Mouse (Mus musculus) thymus, postnatal 14 days (tissue): ENCODE measurements around the gene Il17rb.

Experiments
- DNase-seq: peaks from one replicate; pipeline ENCODE4 v3.0.0; 2021

Gene Il17rb

DNA sequence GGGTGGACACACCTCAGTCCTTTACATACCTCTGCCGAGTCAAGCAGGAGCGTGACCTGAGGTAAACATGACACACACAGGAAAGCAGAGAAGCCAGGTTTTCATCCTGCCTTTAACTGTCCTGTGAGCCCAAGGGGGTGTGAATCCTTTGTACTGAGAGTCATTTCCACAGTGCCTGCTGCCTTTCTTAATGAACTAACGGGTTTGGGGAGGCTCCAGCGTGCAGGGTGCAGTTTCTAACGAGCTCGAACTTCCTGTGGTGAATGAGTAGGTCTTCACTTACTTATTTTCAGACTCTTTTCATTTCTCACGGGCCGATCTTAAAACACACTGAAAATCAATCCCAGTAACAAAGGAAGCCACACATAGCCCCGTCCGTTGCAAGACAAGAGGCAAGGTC, 5.8 kb upstream of the Il17rb start:
- DNase-seq = peak; percentile 54

DNA sequence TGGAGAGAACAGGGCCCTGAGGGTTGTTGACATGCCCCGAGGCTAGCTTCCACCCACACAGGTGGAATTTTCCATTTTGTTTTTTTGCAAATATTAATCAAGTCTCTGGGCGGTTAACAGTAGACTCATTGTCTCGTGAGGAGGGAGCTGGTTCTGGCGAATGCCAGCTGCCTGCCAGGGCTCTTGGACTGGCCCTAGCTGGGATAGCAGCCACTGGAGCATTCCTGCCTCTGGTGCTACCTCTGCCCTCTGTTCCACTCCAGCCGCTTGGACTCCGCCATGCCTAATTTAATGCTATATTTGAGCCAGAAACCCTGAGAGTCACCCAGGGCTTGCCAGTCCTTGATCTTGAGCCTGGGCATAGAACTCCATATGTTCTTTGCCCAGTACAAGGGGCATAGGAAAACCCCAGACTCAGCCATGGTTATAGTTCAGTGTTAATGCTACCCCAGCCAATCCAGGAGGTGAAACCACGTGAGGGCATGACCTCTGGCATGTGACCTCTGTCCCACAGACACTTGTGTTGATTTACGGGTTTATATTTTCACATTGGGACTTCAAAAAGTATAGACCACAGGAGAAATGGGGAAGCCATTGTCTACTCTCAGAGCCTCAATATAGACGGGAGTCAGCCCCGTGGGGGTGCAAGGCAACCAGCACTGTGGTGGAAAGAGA, 3.3 kb upstream of the Il17rb start:
- DNase-seq = no peak

DNA sequence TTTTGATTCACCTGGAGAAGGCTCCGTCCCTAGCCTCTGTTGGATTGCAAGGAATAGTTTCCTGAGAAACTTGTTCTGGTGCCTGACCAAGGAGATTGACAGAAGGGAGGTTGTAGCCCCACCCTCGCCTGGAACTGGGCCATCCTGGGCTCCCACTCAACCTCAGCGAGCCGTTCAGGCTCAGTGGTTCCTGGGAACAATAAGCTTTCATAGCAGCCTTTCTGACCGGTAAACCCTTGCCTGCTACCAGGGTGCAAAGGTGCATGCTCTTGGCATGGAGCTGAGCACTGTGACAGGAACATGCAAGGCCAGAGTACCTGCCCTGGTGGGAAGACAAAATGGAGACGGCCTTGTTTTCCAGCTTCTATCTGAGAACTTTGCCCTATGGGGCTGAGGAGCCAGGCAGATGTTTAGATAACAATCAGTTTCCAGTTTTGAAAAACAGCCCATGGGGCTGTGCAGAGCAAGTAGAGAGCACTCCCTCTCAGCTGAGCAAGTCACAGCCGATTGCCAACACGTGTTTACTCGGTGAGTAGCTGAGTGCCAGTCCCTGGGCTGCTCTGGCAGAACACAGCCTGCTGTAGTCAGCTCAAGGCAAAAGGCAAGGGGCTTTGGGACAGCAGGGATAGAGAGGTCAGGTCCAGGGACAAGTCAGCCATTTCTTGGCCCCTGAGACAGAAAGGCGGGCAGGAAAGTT, 1.3 kb upstream of the Il17rb start:
- DNase-seq = peak; percentile 59

DNA sequence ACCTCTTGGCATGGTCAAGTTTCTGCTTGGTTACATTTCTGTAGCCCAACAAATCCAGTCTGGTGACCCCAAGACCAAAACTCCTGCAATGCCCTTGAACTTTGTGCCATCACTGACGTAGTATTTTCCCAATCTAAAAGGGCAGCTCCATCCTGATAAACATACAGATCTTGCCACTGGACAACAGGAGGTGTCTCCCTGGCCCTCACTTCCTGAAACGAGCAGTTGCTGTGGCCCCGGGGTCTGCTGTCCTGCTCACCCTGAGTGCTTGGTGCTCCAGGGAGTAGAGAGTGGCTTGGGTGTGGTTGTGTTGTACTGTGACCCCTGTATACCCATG, 9.3 kb downstream of the Il17rb start:
- no peak for DNase-seq

DNA sequence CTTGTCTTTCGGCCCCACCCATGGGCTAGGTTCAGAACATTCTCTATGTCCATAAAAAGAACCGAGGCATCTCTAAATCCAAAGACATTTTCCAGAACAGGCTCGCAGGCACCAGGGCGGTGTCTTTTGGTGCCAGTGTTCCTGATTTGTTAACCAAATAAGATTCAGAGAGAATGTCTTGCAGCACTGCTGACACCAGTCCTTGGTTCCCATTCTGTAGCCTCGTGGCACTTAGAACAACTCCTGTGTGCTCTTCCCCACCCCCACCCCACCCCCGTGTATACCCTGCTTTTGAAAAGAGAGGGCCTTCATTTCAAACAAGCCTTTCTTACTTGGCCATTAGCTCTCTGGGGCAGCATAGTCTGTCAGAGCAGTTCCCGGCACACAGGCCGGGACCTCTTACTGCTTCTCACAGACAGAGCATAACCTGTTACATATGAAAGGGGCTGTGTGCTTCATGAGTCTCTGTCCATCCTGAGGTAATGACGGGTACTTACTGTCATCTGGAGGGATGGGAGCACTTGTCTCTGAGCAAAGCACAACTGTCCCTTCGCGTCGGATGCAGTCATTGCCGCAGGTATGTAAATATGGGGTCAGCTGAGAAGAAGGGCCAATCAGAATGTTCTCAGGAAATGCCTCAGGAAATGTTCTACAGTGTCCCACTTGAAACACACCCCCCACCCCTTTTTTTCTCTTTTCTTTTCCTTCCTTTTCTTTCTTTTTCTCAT, 9.8 kb downstream of the Il17rb start:
- DNase-seq = no peak

DNA sequence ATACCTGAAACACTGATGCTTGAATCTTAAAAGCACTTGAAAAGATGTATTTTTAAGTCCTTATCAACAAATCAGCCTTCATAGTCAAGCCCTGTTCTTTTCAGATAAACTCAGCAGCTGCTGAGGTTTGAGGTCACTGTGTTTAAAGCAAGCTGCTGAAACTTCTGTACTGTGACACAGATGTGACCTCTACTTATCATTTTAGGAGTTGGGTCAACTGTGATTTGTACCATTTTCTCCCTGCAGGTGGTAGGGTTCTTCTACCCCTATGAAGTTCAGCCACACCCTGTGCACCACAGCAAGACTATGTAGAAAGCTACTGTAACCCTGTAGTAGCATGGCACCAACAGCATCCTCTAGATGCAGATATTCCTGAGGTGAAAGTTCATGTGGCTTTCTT, 11.4 kb downstream of the Il17rb start:
- DNase-seq = no peak

DNA sequence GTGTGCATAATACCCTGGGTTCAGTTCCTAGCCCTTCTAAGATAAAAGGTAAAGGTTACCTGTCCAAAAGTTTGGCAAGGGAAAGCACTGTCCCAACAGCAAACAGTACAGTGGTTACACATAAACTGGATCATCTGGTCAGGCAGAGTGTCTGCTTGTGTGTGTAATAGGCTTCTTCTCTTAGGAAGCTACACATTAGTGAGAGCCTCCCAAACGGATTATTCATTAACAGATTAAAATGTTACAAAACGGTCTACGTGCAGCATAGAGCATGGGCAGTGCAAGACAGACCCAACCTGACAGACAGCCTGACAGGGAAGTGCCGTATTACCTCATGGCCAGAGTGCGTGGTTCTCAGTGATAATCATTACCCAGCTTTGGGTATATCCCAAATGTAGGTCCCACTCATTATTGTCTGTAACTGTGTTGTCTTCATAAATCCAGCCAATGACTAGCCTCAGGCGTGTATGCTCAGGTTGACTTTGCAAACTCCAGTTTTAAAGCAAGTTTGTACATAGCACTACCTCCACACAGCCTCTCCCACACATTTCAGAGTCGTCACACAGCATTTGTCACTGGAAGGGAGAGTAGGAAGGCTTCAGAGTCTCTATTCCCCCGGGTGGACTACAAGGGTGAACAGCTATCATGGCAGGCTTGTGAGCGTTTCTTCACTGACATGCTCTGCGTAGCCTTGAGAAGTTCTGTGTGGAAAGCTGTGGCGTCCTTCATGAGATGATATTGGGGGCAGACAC, 12.5 kb downstream of the Il17rb start:
- DNase-seq = no peak

DNA sequence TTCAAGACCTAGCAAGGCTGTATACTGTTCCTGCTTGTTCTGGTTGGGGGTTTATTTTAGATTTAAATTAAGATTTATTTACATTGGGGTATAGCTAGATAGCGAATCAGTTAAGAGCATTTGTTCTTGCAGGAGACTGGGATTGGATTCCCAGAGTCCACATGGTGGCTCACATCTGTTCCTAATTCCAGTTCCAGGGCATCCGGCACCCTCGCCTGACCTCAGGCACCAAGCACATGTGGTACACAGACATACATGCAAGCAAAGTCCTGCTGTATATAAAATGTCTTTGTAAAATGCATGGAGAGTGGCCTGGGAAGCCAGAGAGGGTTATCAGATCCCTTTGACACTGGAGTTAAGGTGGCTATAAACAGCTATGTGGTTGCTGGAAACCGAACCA, 13.7 kb downstream of the Il17rb start:
- no peak for DNase-seq

DNA sequence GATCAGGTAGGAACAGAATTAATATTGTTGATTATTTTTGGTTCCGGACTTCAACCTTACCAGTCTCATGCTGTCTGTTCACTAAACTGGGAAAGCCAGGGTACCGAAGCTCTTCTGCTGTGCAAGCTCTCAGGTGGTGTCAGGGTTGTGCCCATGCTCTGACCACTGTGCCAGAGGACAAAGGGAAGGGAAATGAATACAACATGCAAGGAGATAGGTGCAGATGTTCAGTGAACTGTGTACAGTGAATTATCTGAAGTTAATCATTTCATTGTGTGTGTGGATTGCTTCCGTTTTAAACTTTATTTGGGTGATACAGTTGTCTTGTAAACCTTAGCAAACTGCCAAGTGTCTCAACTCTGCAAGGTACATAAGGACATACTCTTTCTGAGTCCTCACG, 20.4 kb downstream of the Il17rb start:
- no peak for DNase-seq

DNA sequence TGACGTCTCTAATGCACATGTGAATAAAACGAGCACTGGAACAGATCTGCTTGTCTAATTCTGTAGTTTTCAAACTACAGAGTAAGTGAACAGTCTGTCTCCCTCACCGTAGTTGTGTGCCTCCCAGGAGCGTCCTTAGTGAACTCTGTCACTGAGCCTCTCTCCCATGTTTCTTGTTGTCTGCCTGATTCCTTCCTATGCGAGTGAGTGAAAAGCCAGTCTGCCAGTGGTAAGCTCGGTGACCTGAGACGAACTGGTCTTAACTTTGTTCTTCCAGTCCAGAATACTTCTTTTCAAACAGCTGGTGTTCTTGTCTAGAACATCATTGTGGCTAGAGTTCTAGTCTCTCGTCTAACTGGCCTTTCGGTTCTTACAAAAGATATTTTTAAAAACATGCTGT, 21.0 kb downstream of the Il17rb start:
- DNase-seq = no peak

DNA sequence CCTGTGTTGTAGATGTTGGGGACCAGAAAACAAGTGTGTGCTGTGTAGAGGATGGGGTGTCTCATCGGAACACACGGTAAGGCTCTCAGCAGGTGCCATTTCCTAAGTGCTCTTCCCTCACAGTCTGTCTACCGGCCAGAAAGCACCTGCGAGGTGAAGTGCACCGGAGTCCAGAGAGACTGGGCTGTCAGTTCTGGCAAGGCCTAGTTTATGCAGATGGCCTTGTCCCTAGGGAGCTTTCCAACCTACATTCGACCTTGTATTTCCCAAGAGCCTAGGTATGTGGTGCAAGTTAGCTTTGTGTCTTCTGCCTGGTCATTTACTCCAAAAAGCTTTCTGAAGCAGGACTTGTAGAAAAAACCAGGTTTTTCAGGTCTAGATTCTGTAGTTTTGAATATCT, 21.4 kb downstream of the Il17rb start:
- no peak for DNase-seq

DNA sequence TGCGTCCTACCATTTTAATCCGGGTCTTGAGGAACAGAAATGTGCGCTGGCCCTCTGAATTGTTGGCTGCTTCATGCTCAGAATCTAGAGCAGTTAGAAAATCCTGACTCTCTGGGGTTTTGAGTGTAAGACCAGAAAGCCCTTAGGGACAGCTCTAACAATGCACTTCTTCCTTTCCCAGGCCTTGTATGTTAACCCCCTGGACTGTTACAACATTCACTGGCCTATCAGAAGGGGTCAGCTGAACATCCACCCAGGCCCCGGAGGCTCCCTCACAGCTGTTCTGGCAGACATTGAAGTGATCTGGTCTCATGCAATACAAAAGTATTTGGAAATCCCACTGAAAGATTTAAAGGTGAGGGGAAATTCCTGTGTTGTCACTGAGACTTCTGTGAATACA, 22.6 kb downstream of the Il17rb start:
- DNase-seq = no peak

DNA sequence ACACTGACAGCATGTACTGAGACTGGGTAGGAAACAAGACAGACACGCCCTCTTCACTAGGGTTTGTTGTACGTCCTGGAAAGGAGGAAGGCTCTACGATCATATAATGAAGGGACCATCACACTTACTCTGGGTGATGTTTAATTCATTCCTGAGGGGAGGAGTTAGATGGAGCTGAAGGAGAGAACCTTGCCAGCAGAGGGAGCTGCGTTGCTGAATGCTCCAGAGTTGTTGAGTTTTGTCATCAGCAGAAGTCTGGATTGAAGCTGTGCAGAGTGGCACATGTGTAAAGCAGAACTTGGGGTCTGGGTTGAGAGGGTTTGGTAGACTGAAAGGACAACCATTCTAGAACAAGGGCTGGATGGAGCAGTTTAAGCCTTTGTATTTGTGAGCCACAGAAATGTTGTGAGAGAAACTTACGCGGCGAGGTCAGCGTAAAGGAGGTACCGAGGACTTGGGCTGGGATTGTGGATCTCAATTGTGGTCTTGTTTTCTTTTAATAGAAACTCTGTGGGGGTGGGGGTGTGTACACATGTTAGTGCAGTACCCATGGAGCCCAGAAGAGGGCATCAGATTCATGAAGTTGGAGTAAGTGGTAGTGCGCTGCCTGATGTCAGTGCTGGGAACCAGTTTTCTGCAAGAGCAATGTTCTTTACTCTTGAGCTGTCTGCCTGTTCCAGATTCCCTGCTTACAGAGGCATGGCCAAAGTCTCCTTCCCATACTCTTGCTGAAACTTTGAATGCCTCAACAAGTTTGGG, 28.1 kb downstream of the Il17rb start:
- DNase-seq = peak; percentile 61

DNA sequence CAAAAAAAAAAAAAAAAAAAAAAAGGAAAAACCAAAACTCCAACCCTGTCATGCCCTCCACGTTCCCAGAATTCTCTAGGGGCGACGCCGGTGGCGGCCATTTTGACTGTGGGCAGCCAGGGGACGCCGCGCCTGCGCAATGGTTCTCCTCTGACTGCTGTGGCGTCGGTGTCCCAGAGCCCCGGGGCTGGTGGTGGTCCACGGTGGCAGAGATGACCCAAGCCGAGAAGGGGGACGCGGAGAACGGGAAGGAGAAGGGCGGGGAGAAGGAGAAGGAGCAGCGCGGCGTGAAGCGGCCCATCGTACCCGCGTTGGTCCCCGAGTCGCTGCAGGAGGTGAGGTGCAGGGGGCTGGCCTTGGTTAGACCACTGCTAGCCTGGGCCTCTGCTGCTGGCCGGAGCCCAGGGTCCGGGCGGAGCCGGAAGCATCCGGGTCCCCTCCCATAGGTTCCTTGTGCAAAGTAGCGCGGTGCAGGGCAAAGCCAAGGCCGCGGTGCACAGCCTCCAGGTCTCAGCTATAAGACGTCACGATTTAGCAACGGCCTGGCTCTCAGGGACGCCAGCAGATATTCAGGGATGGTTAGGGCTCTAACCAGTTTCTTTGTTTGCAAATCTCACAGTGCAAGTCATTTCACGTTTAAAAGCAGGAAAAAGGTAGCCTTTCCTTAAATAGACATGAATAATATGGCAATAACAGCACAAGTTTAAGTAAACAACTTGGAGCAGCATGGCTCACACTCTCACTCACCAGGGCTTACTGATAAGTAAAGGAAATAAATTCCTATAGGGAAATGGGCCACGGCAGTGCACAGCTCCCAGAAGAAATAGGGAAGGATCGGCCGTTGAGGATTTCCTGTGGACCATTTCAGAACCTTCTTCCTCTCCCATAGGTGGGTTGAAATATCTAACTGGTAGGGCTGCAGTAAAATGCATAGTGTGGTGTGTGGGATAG, 30.2 kb downstream of the Il17rb start, which contains the start of gene Actr8:
Gene Actr8 (plus strand): TSS at position 84 of the 951 bp plus-strand sequence.
- peak; percentile 92 for DNase-seq

DNA sequence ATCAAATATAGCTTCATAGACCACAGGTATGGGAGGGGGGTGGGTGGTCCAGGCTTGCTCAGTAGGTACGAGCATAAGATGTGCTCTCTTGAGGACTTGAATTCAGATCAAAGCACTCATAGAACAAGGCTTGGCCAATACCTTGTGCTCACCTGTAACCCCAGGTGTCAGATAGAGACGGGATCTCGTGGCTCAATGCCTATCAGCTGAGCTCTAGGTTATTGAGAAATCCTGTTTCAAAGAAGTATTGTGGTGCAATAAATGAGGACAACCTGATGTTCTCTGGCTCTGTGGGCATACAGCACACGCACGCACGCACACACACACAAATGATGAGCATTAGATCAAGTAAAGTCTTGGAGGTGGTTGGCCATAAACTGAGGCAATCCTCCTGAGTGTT, 31.8 kb downstream of the Il17rb start:
- no peak for DNase-seq

DNA sequence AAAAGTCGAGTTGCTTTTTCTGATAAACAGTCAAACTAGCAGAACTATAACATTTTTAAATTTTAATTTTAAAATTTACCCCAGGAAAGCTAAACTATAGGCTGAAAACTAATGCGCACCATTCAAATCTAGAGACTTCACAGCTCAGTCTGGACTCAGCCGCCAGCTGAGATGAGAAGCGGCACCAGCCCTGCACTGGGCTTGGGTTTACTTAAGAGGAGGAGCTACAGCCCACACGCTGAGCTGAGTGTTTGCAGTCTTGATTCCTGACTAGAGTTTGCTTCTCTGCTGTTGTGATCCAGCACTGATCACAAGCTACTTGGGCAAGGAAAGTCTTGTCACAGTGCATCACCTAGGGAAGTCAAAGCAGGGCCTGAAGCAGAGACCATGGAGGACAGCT, 36.7 kb downstream of the Il17rb start:
- DNase-seq = no peak

DNA sequence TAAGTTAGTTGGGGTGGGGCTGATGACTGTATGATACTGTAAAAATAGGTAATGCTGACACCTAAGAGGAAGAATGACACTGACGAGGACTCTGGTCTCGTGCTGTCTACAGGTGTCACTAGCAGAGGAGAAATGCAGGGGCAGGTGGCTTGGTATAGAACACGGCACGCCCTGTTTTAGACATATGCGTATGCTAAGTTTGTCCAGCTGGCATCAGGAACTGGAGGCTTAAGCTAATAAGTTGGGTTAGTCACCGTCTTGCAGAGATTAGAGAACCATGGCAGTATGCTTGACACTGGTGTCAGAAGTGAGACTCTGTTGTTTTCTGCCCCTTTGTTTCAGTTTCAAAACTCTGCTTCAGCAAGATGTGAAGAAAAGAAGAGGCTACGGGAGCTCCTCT, 37.2 kb downstream of the Il17rb start:
- DNase-seq = no peak

DNA sequence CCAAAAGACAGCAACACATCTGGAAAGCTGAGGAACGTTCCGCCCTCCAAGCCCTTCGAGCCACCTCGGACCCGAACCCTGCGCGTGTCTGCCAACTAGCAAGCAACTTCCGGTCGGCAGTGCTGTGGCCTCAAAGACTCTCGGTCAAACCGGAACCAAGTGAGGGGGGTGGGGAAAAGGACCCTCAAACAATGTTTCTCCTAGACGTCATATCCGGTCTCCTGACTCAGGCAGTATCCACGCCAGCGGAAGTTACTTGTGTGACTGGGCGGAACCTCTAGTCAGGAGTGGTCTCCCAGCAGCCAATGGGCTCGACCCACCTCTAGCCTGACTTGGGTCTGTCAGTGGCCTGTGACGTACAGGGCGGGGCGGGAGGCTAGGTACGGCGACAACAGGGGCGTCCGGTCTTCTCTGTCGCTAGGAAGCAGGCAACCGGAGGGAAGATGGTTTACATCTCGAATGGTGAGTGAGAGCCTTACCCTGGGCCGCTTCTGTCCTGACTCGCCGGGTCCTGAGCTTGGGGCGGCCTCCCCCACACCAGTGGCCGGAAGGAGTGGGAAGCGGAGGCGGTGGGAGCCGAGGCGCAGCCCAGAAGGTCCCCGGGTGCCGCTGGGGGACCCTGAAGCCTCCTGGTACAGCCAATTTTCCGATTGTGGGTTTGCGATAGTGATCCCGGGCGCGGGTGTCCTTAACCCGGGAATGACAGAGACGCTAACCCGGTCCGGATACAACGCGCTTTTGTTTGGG, 40.4 kb downstream of the Il17rb start, which contains the start of gene Selenok:
Gene Selenok (plus strand): TSS at position 234 of the 747 bp plus-strand sequence.
- DNase-seq = peak; percentile 95

DNA sequence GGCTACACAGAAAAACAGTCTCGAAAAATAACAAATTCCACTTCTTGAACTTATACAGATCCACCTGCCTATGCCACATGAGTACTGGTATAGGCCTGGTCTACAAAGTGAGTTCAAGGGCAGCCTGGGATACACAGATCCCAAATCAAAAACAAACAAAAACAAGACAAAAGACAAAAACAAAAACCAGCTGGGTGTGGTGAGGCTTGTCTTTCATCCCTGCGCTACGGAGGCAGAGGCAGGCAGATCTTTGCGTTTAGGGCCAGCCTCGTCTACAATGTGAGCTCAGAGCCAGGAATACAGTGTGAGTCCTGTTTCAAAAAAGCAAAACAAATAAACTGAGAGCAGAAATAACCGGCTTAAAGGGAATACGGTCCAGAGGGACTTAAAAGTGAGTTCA, 41.1 kb downstream of the Il17rb start:
- no peak for DNase-seq

DNA sequence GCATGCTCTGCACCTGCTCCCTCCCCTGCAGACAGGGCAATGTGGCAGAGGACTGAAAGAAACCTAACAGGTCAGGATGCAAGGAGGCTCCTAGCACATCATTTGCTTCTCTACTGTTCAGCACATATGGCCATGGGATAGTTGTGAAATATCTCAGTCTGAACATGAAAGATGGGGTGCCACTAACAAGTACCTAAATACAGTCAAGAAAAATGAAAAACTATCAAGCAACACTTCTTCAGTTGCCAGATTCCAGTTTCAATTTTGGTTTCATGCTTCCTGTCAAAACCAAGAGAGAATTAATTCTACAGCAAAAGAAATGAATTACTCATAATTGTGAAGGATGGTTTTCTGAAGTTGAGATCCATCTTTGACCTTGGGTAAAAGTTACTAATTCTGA, 51.3 kb downstream of the Il17rb start:
- DNase-seq = no peak

DNA sequence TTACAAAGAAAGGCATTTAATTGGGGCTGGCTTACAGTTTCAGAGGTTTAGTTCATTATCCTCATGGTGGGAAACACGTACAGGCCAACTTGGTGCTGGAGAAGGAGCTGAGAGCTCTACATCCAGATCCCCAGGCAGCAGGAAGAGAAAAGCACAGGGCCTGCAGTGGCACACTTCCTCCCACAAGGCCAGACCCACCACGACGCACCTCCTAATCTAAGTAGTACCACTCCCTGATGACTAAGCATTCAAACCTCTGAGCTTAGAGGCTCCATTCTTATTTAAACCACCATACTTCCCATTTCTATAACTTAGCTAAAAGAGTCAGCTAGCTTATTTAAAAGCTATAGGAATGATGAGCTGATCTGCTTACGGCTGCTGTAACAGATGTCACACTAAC, 57.9 kb downstream of the Il17rb start:
- no peak for DNase-seq
